Mouse (Mus musculus) kidney, embryonic 14.5 days (tissue): ENCODE measurements around the gene Mxra7. TPM values are rescaled to one million over a fixed set of nuclear protein-coding genes. Genes with fewer than 3 reads are reported as not detected.

Source experiments
- ATAC-seq: fragments of 200-750 bp; cut with Nextera tagmentation; 2 replicates; pipeline ENCODE4 v1.8.0; 2017; ENCODE audit warnings: moderate number of reproducible peaks, mild to moderate bottlenecking, moderate TSS enrichment, moderate library complexity; ENCODE audit not compliant: low FRiP score, low TSS enrichment
- H3K27ac ChIP-seq: fragments of 300-500 bp; sonication (generic); 2 replicates; pipeline ENCODE4 v1.5.1; 2014; ENCODE audit warnings: low read depth, mild to moderate bottlenecking, low read length, moderate library complexity, mixed read lengths
- H3K27me3 ChIP-seq: fragments of 300-500 bp; sonication (generic); 2 replicates; pipeline ENCODE4 v1.6.1; 2014; ENCODE audit warnings: mild to moderate bottlenecking, low read length; ENCODE audit not compliant: control insufficient read depth, insufficient read depth
- H3K36me3 ChIP-seq: fragments of 300-500 bp; sonication (generic); 2 replicates; pipeline ENCODE4 v1.6.1; 2014; ENCODE audit warnings: low read length, mixed read lengths; ENCODE audit not compliant: control insufficient read depth, insufficient read depth
- H3K4me1 ChIP-seq: fragments of 300-500 bp; sonication (generic); 2 replicates; pipeline ENCODE4 v1.6.1; 2014; ENCODE audit warnings: low read length, mixed read lengths; ENCODE audit not compliant: control insufficient read depth, insufficient read depth
- H3K4me2 ChIP-seq: fragments of 300-500 bp; sonication (generic); replicated peaks from 2 replicates; pipeline ENCODE4 v1.6.1; 2014; ENCODE audit warnings: low read depth, mild to moderate bottlenecking, low read length
- H3K4me3 ChIP-seq: fragments of 300-500 bp; sonication (generic); 2 replicates; pipeline ENCODE4 v1.5.1; 2014; ENCODE audit warnings: mild to moderate bottlenecking, low read length
- H3K9ac ChIP-seq: fragments of 300-500 bp; sonication (generic); 2 replicates; pipeline ENCODE4 v1.6.1; 2014; ENCODE audit warnings: low read depth, mild to moderate bottlenecking, low read length, moderate library complexity
- H3K9me3 ChIP-seq: fragments of 300-500 bp; sonication (generic); 2 replicates; pipeline ENCODE4 v1.6.1; 2016; ENCODE audit warnings: low read length; ENCODE audit not compliant: control insufficient read depth
- WGBS: fragments of 180-500 bp; shearing (Covaris S2); extraction: QIAGEN DNeasy Blood & Tissue Kit; methylation state at CpG from one replicate; pipeline ENCODE4 v1.1.7; 2014; 5-methylcytosine and 5-hydroxymethylcytosine counted together
- polyA plus RNA-seq: library from polyadenylated mRNA; unstranded; fragments of >200 nt; fragmentation: Nextera tagmentation; extraction: Ambion mirVana; gene quantifications from 2 replicates; pipeline ENCODE4 v1.2.1, GENCODE M21; 2014

Gene Mxra7
- 11.1 and 16.0 TPM in 2 replicates for polyA plus RNA-seq

DNA sequence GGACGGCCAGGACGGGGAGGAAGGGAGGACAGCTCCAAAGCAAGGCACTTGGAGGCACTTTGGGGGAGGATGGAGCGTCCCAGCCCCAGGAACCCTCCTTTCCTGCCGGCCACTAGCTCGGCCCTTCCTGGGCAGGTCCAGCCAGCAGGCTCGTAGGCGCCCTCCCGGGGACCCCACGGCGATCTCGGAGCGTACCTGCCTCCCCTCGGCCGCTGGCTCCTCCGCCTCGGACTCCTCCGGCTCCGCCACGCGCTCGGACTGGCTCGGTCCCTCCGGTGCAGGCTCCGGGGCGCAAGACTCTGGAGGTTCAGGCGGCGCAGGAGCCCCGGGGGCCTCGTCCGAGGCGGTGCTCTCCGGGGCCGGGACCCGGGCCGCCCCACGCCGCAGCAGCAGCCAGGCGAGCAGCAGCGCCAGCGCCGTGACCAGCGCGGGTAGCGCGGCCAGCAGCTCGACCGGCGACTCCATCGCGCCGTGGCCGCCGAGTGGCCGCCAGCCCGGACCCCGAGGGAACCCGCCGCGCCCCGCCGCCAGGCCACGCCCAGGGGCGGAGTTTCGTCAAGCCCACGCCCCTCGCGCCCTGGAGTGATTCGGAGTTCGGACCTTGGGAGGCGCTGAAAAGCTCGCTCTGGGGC, at the start of gene Mxra7:
Gene Mxra7, minus strand, starts transcription at position 513 of the 632 bp plus-strand sequence.
- peak; percentile 70 for ATAC-seq
- Histone ChIP-seq H3K36me3 (peaks cover 3% of the 10 kb centered on the region), H3K9ac (peak within 1 kb of the TSS; percentile 72), H3K9me3 (no peaks in the 10 kb centered on the region), H3K4me3 (peak within 1 kb of the TSS; percentile 60), H3K27me3 (no peaks in the 10 kb centered on the region), H3K4me1 (peaks cover 21% of the 10 kb centered on the region), H3K27ac (no peak within 1 kb of the TSS), H3K4me2 (peak within 1 kb of the TSS; percentile 80)
- under 1% methylated on average over 70 of the region's 71 CpGs for WGBS

DNA sequence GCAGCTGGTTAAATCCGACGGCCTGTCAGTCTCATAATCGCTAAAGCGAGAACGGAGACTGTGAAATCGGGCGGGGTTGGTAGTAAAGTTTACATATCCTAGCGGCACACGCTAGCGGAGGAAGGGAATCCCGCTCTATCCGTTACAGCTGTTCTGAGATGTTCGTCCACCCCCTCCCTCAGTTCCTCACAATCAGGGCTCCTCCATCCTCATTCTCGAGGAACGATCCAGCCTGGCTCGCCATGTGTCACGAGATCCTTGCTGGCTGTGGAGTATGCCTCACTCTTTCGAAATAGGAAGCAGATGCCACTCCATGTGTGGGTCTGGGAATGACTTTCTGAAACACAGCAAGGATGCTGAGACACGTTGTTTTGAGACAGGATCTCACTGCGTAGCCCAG, 46.1 kb upstream of the Mxra7 start:
- Histone ChIP-seq H3K4me1 (no peaks in the 10 kb centered on the region), H3K27ac (no peak overlapping the region), H3K27me3 (no peaks in the 10 kb centered on the region), H3K36me3 (peaks cover 31% of the 10 kb centered on the region), H3K4me3 (no peak overlapping the region), H3K9ac (no peak overlapping the region), H3K9me3 (no peaks in the 10 kb centered on the region), H3K4me2 (no peak overlapping the region)
- WGBS = 90% methylated on average over 20 of the region's 20 CpGs
- ATAC-seq = no peak

DNA sequence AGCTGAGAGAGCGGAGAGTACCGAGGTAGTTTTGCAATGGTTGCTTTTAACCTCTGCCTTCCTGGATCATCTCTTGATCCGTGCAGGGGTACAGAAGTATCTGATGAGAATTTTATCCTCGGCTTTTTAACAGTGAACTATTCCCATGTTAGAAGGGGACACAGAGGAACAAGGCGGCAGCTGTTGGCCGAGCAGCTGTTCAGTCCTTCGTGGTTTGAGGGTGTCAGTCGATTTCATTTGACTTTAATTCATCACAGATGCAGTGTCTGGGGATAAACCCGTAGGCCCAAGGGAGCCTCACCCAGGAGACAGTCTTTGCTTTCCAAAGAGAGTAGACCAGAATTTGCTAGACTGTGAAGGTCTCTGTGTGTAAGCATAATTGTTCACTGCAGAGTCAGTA, 43.7 kb upstream of the Mxra7 start:
- no peaks in the 10 kb centered on the region for H3K9me3 ChIP-seq
- no peak for ATAC-seq
- no peak overlapping the region for H3K27ac ChIP-seq
- H3K27me3 ChIP-seq = no peaks in the 10 kb centered on the region
- no peak overlapping the region for H3K4me3 ChIP-seq
- no peak overlapping the region for H3K4me2 ChIP-seq
- WGBS = 94% methylated on average over 9 of the region's 9 CpGs
- peaks cover 31% of the 10 kb centered on the region for H3K36me3 ChIP-seq
- H3K4me1 ChIP-seq = no peaks in the 10 kb centered on the region
- no peak overlapping the region for H3K9ac ChIP-seq

DNA sequence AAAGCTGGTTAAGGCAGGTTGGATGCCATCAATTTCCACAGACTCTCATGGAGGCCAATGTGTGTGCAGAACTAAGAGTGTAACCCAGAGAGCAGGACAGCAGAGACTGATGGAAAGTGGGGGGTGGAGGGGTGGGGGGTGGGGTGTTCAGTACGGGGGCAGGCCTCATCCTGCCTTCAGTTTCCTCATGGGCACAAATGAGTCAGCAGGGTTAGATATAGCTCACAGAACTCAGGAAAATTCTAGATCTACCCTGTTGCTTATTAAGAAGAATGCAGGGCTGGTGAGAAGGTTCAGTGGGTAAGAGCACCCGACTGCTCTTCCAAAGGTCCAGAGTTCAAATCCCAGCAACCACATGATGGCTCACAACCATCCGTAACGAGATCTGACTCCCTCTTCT, 41.8 kb upstream of the Mxra7 start:
- no peaks in the 10 kb centered on the region for H3K9me3 ChIP-seq
- H3K27me3 ChIP-seq = no peaks in the 10 kb centered on the region
- no peak overlapping the region for H3K27ac ChIP-seq
- no peak overlapping the region for H3K9ac ChIP-seq
- no peaks in the 10 kb centered on the region for H3K4me1 ChIP-seq
- H3K4me2 ChIP-seq = no peak overlapping the region
- H3K4me3 ChIP-seq = no peak overlapping the region
- ATAC-seq = no peak
- H3K36me3 ChIP-seq = peaks cover 43% of the 10 kb centered on the region
- 72% methylated on average over 4 of the region's 4 CpGs for WGBS

DNA sequence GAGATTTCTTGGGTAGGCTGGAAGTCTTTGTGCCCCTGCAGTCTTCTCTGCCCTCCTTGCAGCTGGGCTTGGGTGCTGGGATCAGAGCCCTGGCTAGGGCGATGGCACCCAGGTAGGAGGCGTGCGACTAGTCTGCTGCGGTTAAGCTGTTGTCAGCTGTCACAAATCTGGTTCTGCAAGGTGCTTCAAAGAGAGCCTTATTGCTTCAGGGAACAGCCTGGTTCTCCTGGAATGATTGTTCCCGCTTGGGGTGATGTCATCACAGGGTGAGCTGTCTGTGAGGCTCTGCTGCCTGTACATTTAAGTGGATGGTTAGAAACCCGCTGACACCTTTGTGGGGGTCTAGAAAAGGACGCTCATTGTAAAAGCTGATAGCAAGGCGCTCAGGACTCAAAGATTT, 41.4 kb upstream of the Mxra7 start:
- peaks cover 43% of the 10 kb centered on the region for H3K36me3 ChIP-seq
- 85% methylated on average over 8 of the region's 8 CpGs for whole genome bisulfite sequencing

DNA sequence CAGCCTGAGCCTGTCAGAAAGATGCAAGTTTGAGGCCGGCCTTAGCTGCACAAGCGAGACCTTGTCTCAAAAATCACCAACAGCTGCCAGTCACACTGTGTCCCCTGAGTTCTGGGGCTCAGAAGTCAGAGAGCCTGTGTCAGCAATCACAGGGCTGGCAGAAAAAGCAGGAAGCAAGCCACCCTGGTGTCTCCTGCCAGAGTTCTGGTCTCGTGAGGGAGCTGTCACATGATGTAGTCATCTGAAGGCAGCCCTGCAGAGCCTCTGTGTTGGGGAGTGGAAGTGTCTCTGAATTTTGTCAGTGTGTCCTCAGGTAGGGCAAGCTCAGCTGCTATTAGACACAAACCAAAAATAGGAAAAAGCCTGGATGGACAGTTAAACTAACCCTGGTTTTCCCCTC, 40.3 kb upstream of the Mxra7 start:
- H3K9me3 ChIP-seq = no peaks in the 10 kb centered on the region
- no peak for ATAC-seq
- no peak overlapping the region for H3K27ac ChIP-seq
- H3K4me1 ChIP-seq = no peaks in the 10 kb centered on the region
- no peak overlapping the region for H3K4me3 ChIP-seq
- WGBS = 76% methylated on average over 3 of the region's 3 CpGs
- no peak overlapping the region for H3K4me2 ChIP-seq
- no peak overlapping the region for H3K9ac ChIP-seq
- H3K27me3 ChIP-seq = no peaks in the 10 kb centered on the region
- peaks cover 43% of the 10 kb centered on the region for H3K36me3 ChIP-seq

More for the DNA sequence above, 41.4 kb upstream of the Mxra7 start:
- H3K4me2 ChIP-seq = no peak overlapping the region
- no peaks in the 10 kb centered on the region for H3K9me3 ChIP-seq
- no peaks in the 10 kb centered on the region for H3K27me3 ChIP-seq
- H3K9ac ChIP-seq = no peak overlapping the region
- H3K4me3 ChIP-seq = no peak overlapping the region
- no peak for ATAC-seq
- no peaks in the 10 kb centered on the region for H3K4me1 ChIP-seq
- no peak overlapping the region for H3K27ac ChIP-seq

DNA sequence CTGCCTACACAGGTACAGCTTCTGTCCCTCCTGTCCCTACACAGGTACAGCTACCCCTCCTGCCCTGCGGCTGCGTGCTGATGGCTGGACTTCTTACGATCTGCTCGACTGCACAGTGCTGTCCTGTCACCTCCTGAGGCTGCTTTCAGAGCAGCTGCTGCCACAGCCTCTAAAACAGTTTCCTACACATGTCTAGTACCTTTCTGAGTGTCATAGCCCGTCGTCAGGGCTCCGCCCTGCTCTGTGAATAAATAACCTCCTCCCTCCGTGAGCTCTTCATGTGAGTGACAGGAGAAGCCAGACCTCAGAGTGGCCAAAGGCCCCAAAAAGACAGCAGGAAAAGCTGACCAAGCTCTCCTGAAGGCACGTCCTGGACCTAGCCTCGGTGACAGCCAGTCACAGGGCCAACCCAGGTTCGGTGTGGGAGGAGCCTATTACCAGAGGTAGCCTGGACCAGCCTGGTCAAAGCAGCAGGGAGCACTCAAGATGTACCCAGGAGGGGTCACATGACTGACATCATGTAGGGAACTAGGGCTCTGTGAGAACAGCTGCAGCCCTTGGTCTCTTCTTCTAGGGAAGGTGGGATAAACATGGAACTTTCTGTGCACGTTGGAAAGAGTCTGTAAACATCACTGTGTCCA, 38.2 kb upstream of the Mxra7 start:
- Histone ChIP-seq H3K27ac (no peak overlapping the region), H3K9me3 (no peaks in the 10 kb centered on the region), H3K27me3 (no peaks in the 10 kb centered on the region), H3K4me3 (no peak overlapping the region), H3K4me2 (no peak overlapping the region), H3K36me3 (peaks cover 44% of the 10 kb centered on the region), H3K4me1 (no peaks in the 10 kb centered on the region), H3K9ac (no peak overlapping the region)
- ATAC-seq = peak; percentile 66
- WGBS = 64% methylated on average over 12 of the region's 12 CpGs

DNA sequence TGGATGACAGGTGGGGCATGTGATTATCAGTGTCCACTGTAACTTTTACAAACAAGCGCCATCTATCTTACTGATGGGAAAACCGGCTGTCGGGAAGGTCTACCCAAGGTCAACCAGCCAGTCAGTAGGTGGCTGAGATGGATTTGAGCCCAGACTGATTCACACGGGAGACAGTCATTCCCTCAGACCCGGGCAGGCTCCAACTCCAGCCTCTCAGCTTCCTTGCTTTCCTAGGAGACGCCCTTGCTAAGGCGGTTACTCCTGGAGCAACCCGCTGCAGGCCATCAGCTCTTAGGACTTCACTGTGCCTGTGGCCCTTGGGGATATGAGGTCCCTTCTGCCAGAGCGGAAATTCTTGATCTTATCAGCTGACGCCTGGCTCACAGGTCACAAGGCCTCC, 36.6 kb upstream of the Mxra7 start:
- Histone ChIP-seq H3K4me3 (no peak overlapping the region), H3K27ac (no peak overlapping the region), H3K27me3 (no peaks in the 10 kb centered on the region), H3K4me2 (no peak overlapping the region), H3K36me3 (peaks cover 55% of the 10 kb centered on the region), H3K4me1 (no peaks in the 10 kb centered on the region), H3K9ac (no peak overlapping the region), H3K9me3 (no peaks in the 10 kb centered on the region)
- ATAC-seq = no peak
- 73% methylated on average over 10 of the region's 10 CpGs for WGBS

DNA sequence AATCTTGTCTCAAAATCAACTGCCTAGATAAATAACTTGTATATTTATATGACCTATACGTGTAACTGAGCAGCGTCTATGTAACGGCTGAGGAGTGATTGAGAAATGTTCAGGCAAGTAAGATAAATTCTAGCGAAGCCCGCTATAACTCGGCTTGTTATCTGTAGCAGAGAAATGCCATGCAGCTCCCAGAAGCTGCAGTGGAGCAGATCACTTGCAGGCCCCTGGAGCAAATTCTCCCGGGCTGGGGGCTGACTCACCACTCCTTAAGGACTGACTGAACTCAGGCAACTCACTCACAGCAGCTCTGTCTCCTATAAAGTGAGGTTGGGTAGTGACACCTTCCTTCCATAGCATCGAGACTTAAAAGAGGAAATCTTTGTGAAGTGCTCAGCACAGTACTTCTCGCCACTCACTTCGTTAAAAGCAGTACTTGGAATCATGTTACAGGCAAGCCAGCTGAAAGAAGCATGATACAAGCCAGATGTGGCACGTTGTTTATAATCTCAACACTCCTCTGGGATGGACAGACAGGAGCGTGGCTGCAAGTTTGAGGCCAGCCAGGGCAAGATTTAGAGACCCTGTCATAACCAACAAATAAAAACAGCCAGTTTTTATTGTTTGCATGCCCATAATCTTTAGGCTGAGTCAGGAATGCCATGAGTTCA, 29.5 kb upstream of the Mxra7 start:
- H3K4me2 ChIP-seq = no peak overlapping the region
- WGBS = 71% methylated on average over 12 of the region's 12 CpGs
- H3K36me3 ChIP-seq = peaks cover 35% of the 10 kb centered on the region; the same call in 1 of the 2 replicates
- H3K27me3 ChIP-seq = no peaks in the 10 kb centered on the region
- H3K9ac ChIP-seq = no peak overlapping the region
- ATAC-seq = no peak
- no peak overlapping the region for H3K27ac ChIP-seq
- H3K4me1 ChIP-seq = peaks cover 7% of the 10 kb centered on the region; the same call in 1 of the 2 replicates
- H3K4me3 ChIP-seq = no peak overlapping the region
- H3K9me3 ChIP-seq = no peaks in the 10 kb centered on the region
